Mouse (Mus musculus): ENCODE measurements around the gene Nktr.

- no peak for TF ChIP-seq CTCF (IDR thresholded peaks at IDR 0.05; ENCODE audit: borderline replicate concordance, extremely low read depth, insufficient read depth, insufficient read length)
- TF ChIP-seq POLR2A (IDR thresholded peaks at IDR 0.05; ENCODE audit: borderline replicate concordance, extremely low read depth, insufficient read depth, insufficient read length, poor library complexity, severe bottlenecking), result no peak
Measured at GRCm38 (mm10) chr9:121707801-121708200, 11.2 kb upstream of the Nktr start.
